Mouse (Mus musculus): ENCODE results near the gene Slc7a11. TPM values are rescaled to one million over a fixed set of nuclear protein-coding genes. Genes with fewer than 3 reads are reported as not detected.

Gene Slc7a11
- polyA plus RNA-seq, 2 experiments: 0.15 TPM

DNA sequence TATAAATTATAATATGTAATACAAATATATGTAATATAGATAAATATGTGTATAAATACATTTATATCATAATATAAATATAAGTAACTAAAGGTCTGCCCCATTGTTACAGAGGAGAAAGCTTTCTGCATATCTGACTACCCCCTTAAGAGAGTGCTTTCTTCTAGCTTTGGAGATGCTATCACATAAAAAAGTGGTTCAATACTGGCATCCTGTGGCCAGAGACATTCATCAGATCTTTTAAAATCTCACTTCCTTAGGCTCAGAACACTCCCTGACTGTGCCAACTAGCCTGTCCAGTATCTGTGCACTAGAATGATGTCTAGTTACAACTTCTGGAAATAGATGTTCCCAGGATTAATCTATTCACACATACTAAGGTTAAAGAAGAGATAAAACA, 67.9 kb downstream of the Slc7a11 start:
- ATAC-seq (ENCODE audit: insufficient read depth): no peak
- no peak overlapping the region for H3K9ac ChIP-seq (replicated peaks)
- H3K4me3 ChIP-seq (ENCODE audit: insufficient read depth in 1 of 2, low read depth in 2 of 2, low read length in 2 of 2): no peak overlapping the region
- H3K27me3 ChIP-seq (ENCODE audit: control insufficient read depth, insufficient read depth, low read length): no peaks in the 10 kb centered on the region
- H3K27ac ChIP-seq: no peak overlapping the region
- TF ChIP-seq EP300 (IDR thresholded peaks at IDR 0.05; ENCODE audit: low read depth) (no peak), CTCF (IDR thresholded peaks at IDR 0.05; ENCODE audit: low read depth) (no peak)
- H3K9me3 ChIP-seq (ENCODE audit: control insufficient read depth, low read length): no peaks in the 10 kb centered on the region
- no peak overlapping the region for H3K4me2 ChIP-seq (ENCODE audit: low read depth)
- H3K4me1 ChIP-seq (replicated peaks; ENCODE audit: control insufficient read depth in 2 of 2, insufficient read depth in 2 of 2, low read length in 1 of 2): no peaks in the 10 kb centered on the region
- no peak for DNase-seq (ENCODE audit: low read depth in 3 of 3, low spot score in 3 of 3)
- no peaks in the 10 kb centered on the region for H3K36me3 ChIP-seq (replicated peaks; ENCODE audit: control insufficient read depth, insufficient read depth, low read depth)

DNA sequence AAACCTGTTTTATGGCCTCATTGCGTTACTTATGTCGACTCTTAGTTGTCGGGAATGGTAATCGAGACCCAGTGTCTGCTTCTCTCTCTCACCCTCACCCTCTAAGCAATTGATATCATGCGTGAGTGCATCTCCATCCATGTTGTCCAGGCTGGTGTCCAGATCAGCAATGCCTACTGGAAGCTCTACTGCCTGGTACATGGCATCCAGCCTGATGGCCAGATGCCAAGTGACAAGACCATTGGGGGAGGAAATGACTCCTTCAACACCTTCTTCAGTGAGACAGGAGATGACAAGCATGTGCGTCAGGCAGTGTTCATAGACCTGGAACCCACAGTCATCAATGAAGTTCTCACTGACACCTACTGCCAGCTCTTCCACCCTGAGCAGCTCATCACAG, 73.6 kb downstream of the Slc7a11 start:
- WGBS (ENCODE audit: insufficient replicate concordance): 63% methylated on average over 6 of the region's 6 CpGs
- ATAC-seq (ENCODE audit: insufficient read depth): no peak

DNA sequence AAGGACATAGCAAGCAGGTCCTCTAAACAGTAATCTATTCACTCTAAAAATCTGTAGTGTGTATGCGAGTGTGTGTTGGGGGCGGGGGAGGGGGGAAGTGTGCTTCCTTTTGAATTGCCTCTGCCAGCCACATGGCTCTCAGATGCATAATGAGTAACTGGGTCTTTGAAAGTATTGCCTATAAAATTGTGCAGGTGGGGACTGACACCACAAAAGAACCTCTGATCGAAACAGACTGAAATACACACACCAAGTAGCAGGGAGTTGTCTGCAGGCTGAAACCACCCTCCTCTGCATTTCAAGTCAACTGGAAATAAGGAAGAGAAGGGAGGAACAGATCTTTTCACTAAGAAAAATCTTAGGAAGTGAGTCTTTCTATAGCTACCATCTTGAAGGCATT, 76.2 kb downstream of the Slc7a11 start:
- ATAC-seq (ENCODE audit: insufficient read depth) (no peak), DNase-seq (ENCODE audit: low read depth in 3 of 3, low spot score in 3 of 3) (no peak)
- H3K36me3 ChIP-seq (replicated peaks; ENCODE audit: control insufficient read depth, insufficient read depth, low read depth): no peaks in the 10 kb centered on the region
- no peak overlapping the region for H3K27ac ChIP-seq
- H3K4me3 ChIP-seq (ENCODE audit: insufficient read depth in 1 of 2, low read depth in 2 of 2, low read length in 2 of 2): no peak overlapping the region
- H3K9me3 ChIP-seq (ENCODE audit: control insufficient read depth, low read length): no peaks in the 10 kb centered on the region
- H3K9ac ChIP-seq (replicated peaks): no peak overlapping the region
- 59% methylated on average over 3 of the region's 3 CpGs for WGBS (ENCODE audit: insufficient replicate concordance)
- TF ChIP-seq CTCF (IDR thresholded peaks at IDR 0.05; ENCODE audit: low read depth) (no peak), EP300 (IDR thresholded peaks at IDR 0.05; ENCODE audit: low read depth) (no peak)
- no peak overlapping the region for H3K4me2 ChIP-seq (ENCODE audit: low read depth)
- H3K4me1 ChIP-seq (replicated peaks; ENCODE audit: control insufficient read depth in 2 of 2, insufficient read depth in 2 of 2, low read length in 1 of 2): no peaks in the 10 kb centered on the region
- no peaks in the 10 kb centered on the region for H3K27me3 ChIP-seq (ENCODE audit: control insufficient read depth, insufficient read depth, low read length)

More for the DNA sequence above, 73.6 kb downstream of the Slc7a11 start:
- Histone ChIP-seq H3K9ac (replicated peaks) (no peak overlapping the region), H3K9me3 (ENCODE audit: control insufficient read depth, low read length) (no peaks in the 10 kb centered on the region), H3K27me3 (ENCODE audit: control insufficient read depth, insufficient read depth, low read length) (no peaks in the 10 kb centered on the region), H3K27ac (no peak overlapping the region), H3K36me3 (replicated peaks; ENCODE audit: control insufficient read depth, insufficient read depth, low read depth) (no peaks in the 10 kb centered on the region), H3K4me1 (replicated peaks; ENCODE audit: control insufficient read depth in 2 of 2, insufficient read depth in 2 of 2, low read length in 1 of 2) (no peaks in the 10 kb centered on the region), H3K4me3 (ENCODE audit: insufficient read depth in 1 of 2, low read depth in 2 of 2, low read length in 2 of 2) (no peak overlapping the region), H3K4me2 (ENCODE audit: low read depth) (no peak overlapping the region)
- no peak for DNase-seq (ENCODE audit: low read depth in 3 of 3, low spot score in 3 of 3)
- TF ChIP-seq EP300 (IDR thresholded peaks at IDR 0.05; ENCODE audit: low read depth) (no peak), CTCF (IDR thresholded peaks at IDR 0.05; ENCODE audit: low read depth) (no peak)

DNA sequence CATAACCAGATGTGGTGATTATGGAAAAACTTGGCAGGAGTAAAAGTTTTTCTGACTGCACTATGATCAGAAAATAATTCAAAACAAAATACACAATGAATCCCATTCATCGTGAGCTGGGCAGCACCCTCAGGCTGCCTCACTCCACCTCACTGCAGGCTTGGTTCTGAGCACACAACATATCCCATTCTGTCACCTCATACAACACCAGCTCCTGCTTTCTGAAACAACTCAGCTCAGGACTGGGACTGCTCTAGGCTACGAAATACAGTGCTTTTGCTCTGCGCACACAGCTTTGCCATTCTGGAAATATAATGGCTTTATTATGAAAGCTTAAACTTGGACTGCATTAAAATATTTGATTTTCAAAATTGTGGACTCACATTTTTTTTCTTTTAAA, 79.8 kb downstream of the Slc7a11 start:
- TF ChIP-seq CTCF (IDR thresholded peaks at IDR 0.05; ENCODE audit: low read depth) (no peak), EP300 (IDR thresholded peaks at IDR 0.05; ENCODE audit: low read depth) (no peak)
- Histone ChIP-seq H3K4me1 (replicated peaks; ENCODE audit: control insufficient read depth in 2 of 2, insufficient read depth in 2 of 2, low read length in 1 of 2) (no peaks in the 10 kb centered on the region), H3K4me3 (ENCODE audit: insufficient read depth in 1 of 2, low read depth in 2 of 2, low read length in 2 of 2) (no peak overlapping the region), H3K36me3 (replicated peaks; ENCODE audit: control insufficient read depth, insufficient read depth, low read depth) (no peaks in the 10 kb centered on the region), H3K9ac (replicated peaks) (no peak overlapping the region), H3K4me2 (ENCODE audit: low read depth) (no peak overlapping the region), H3K27me3 (ENCODE audit: control insufficient read depth, insufficient read depth, low read length) (no peaks in the 10 kb centered on the region), H3K27ac (no peak overlapping the region), H3K9me3 (ENCODE audit: control insufficient read depth, low read length) (no peaks in the 10 kb centered on the region)
- no peak for ATAC-seq (ENCODE audit: insufficient read depth)
- 74% methylated on average over 3 of the region's 3 CpGs for WGBS (ENCODE audit: insufficient replicate concordance)
- no peak for DNase-seq (ENCODE audit: low read depth in 3 of 3, low spot score in 3 of 3)

DNA sequence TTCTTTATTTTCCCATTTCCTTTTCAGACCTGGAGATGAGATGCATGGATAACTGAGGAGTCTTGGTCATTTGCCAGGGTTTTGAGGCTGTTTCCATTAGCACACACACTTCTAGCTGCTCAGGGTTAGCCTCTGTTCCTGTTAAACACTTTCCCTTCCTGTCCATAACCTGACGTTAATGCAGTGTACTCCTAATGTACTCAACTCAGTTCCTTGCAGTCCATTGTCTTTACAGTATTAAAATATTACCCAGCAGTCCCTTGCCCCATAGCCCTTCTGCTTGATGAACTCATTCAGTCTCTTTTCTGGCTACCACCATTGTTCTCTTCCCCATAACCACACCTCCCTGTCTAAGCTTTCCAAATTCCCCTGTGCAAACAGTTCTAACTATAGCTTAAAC, 96.3 kb downstream of the Slc7a11 start:
- WGBS (ENCODE audit: insufficient replicate concordance): 25% methylated on average over 1 of the region's 1 CpGs
- Histone ChIP-seq H3K36me3 (replicated peaks; ENCODE audit: control insufficient read depth, insufficient read depth, low read depth) (no peaks in the 10 kb centered on the region), H3K4me1 (replicated peaks; ENCODE audit: control insufficient read depth in 2 of 2, insufficient read depth in 2 of 2, low read length in 1 of 2) (no peaks in the 10 kb centered on the region), H3K27me3 (ENCODE audit: control insufficient read depth, insufficient read depth, low read length) (no peaks in the 10 kb centered on the region), H3K4me2 (ENCODE audit: low read depth) (no peak overlapping the region), H3K27ac (no peak overlapping the region), H3K9ac (replicated peaks) (no peak overlapping the region), H3K4me3 (ENCODE audit: insufficient read depth in 1 of 2, low read depth in 2 of 2, low read length in 2 of 2) (no peak overlapping the region), H3K9me3 (ENCODE audit: control insufficient read depth, low read length) (no peaks in the 10 kb centered on the region)
- TF ChIP-seq CTCF (IDR thresholded peaks at IDR 0.05; ENCODE audit: low read depth): no peak
- ATAC-seq (ENCODE audit: insufficient read depth) (no peak), DNase-seq (ENCODE audit: low read depth in 3 of 3, low spot score in 3 of 3) (no peak)

DNA sequence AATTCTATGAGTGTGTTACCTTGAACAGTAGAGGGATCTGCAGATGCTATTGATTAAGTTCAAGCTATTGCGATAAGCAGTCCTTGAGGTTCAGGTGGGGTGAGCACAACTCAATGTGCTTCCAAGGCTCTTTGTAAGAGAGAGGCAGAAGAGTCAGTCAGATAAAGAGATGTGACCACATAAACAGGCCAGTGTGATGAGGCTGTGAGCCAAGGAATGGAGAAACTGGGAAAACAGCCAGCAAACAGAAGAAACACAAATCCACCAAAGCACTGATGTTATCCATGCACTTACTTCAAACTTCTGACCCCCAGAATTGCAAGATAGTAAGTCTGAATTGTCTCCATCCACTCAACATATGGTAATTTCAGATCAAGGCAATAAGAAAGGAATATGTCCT, 99.0 kb downstream of the Slc7a11 start:
- 66% methylated on average over 1 of the region's 1 CpGs for WGBS (ENCODE audit: insufficient replicate concordance)
- ATAC-seq (ENCODE audit: insufficient read depth) (no peak), DNase-seq (ENCODE audit: low read depth in 3 of 3, low spot score in 3 of 3) (no peak)
- Histone ChIP-seq H3K36me3 (replicated peaks; ENCODE audit: control insufficient read depth, insufficient read depth, low read depth) (no peaks in the 10 kb centered on the region), H3K9me3 (ENCODE audit: control insufficient read depth, low read length) (no peaks in the 10 kb centered on the region), H3K4me2 (ENCODE audit: low read depth) (no peak overlapping the region), H3K4me3 (ENCODE audit: insufficient read depth in 1 of 2, low read depth in 2 of 2, low read length in 2 of 2) (no peak overlapping the region), H3K4me1 (replicated peaks; ENCODE audit: control insufficient read depth in 2 of 2, insufficient read depth in 2 of 2, low read length in 1 of 2) (no peaks in the 10 kb centered on the region), H3K27ac (no peak overlapping the region), H3K9ac (replicated peaks) (no peak overlapping the region), H3K27me3 (ENCODE audit: control insufficient read depth, insufficient read depth, low read length) (no peaks in the 10 kb centered on the region)
- TF ChIP-seq CTCF (IDR thresholded peaks at IDR 0.05; ENCODE audit: low read depth) (no peak), EP300 (IDR thresholded peaks at IDR 0.05; ENCODE audit: low read depth) (no peak)

Data from liver, embryonic 14.5 days (tissue).